Mouse (Mus musculus): ENCODE measurements around the gene Acsl3.

The Acsl3 gene

GRCm38 (mm10) chr1:78742198-78742597 is 84.6 kb downstream of the Acsl3 start:
- DNase-seq (ENCODE audit: inconsistent ontology term) = no peak

- no peak for DNase-seq (ENCODE audit: inconsistent ontology term)
These were observed 85.7 kb downstream of the Acsl3 start for GRCm38 (mm10) chr1:78743318-78743717.

- peak; percentile 86 for DNase-seq (ENCODE audit: inconsistent ontology term)
These were observed 87.7 kb downstream of the Acsl3 start for GRCm38 (mm10) chr1:78745230-78745777.

All from Muller cell, postnatal 12 days (primary cell).